Mouse (Mus musculus) urinary bladder, postnatal 36 days (tissue): ENCODE measurements around the gene B230118H07Rik.

Experiments
- DNase-seq, 2 experiments: peaks; one replicate each; pipeline ENCODE4 v3.0.0; 2022; ENCODE audit warnings: low spot score in 2 of 2, mixed read lengths in 1 of 2

The B230118H07Rik gene

DNA sequence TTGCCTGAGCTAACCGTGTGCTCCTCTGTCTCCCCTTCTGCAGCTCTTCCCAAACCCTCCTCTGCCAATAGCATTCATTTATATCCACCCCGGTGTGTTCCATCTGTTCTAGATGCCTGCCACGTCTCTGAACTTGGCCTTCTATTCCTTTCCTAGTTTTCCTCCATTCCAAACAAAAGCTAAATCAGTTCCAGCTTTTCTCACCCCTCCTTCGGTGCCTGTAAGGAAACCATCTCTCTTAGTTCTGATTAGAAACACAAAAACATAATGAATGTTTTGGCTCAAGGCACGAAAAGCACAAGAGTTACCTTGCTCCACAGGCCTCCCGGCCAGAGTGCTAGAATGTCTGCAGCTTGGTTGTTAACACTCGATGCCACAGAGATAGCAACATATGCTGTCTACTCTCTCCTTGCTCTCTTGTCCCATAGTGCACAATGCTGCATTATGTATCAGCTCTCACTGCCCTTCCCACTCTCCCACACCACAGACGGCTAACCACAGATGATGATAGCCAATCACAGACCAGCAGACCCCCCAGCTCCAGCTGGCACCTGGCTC lies at the start of gene B230118H07Rik, which contains the start of gene Rag1:
TSS of gene B230118H07Rik (minus strand) at position 419 of the 558 bp plus-strand sequence.
TSS of gene Rag1 (minus strand) at position 388 of the 558 bp plus-strand sequence.
- DNase-seq = no peak

DNA sequence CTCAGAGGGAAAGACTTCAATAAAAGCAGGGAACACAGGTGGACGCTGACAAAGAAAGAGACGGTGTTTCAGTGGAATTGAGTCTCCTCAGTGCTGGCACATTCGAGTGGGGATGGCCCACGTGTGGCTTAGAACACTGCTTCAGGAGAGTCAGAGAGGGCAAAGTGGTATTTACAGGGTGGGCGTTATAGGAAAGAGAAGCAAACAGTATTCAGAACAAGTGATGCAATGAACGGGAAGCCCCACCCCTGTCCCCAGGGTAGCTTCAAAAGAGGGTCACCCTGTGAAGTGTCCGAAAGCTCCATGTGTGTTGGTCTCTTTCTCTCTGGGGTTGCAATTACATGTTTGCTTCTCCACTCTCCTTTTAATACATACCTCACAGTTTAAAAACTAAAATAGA lies 46.3 kb upstream of the B230118H07Rik start:
- DNase-seq = no peak

GRCm38 (mm10) chr2:101693577-101694215 lies 44.4 kb upstream of the B230118H07Rik start:
- DNase-seq = no peak

- no peak for DNase-seq
These were observed 43.7 kb upstream of the B230118H07Rik start for GRCm38 (mm10) chr2:101693043-101693442.

GRCm38 (mm10) chr2:101690252-101690827 lies 41.0 kb upstream of the B230118H07Rik start:
- DNase-seq = no peak

DNA sequence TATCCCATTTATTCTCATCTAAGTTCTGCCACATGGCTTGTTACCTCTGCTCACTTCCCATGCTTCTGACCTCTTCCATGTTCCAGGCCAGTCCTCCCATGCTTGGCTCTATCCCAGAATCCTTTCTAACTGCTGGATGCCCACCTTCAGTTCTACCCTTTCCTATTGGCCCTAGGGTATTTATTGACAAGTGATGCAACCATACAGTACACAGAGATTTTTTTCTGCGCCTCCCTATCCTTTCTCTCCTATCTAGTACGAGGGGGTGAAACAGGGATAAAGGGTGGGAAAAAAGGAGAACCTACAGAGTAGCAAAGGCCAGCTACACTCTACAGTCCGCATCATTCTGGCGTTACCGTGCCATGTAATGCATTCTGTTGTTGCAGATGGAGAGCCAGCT lies 38.7 kb upstream of the B230118H07Rik start:
- DNase-seq = no peak

GRCm38 (mm10) chr2:101684421-101684820 lies 35.1 kb upstream of the B230118H07Rik start:
- DNase-seq = peak in 1 of 2 experiments; percentile 20

- no peak for DNase-seq
These were observed 29.9 kb upstream of the B230118H07Rik start for GRCm38 (mm10) chr2:101679164-101679784.

DNA sequence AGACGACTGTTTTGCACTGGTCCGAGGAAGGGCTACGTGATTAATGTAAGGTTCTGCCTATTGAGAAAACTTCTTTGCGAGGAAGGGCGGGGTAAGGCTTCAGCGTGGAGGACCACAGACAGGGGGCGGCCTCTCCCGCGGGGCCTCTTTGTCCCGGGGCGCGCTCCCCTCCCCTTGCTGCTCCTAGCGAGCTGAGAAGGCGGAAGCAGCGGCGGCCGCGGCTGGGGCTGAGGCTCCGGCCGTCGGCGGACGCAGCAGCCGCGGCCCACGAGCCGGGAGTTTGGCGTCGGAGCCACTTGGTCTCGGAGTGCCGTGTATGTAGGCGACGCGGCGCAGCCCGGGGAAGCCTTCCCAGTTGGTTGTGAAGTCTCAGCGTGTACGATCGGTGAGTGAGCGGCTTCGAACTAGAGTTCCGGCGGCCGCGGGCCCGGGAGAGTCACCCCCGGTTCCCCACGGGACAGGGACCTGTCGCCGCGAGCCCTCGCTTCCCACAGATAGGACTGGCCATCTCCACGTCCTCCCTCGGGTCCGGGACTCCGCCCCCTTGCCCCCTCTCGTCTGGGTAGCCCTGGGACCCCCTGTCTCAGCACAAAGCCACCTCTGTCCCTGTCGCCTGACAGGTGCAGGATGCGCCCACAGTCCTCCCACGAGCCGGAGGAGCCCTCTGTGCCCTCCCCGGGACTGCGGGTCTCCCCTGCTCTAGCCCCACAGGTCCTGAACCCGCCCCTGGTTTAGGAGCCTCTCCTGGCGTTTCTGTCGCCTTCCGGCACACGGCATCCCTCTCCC lies 29.1 kb upstream of the B230118H07Rik start, which contains the start of gene Traf6:
TSS of gene Traf6 (plus strand) at position 194 of the 786 bp plus-strand sequence.
- peak; percentile 77 to 89 for DNase-seq

GRCm38 (mm10) chr2:101673547-101673946 lies 24.2 kb upstream of the B230118H07Rik start:
- DNase-seq = no peak

DNA sequence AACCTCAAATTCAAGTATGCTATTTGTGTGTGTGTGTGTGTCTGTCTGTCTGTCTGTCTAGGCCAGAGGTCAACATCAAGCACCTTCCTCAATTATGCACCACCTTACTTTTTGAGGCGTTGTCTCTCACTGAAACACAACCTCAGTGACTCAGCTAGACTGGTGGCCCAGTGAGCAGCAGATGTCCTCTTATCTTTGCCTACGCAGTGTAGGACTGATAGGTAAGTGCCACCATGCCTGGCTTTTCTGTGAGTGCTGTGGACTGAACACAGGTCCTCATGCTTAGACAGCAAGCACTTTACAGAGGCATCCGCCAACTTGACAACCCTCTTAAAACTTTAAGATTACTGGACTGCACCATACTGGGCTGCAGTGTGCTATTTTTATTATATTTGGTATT lies 19.4 kb upstream of the B230118H07Rik start:
- DNase-seq = no peak

- DNase-seq = no peak
These were observed 16.4 kb upstream of the B230118H07Rik start for GRCm38 (mm10) chr2:101665703-101666092.

GRCm38 (mm10) chr2:101665058-101665702 lies 15.8 kb upstream of the B230118H07Rik start:
- DNase-seq = peak; percentile 41 to 64

GRCm38 (mm10) chr2:101660536-101660935 lies 11.2 kb upstream of the B230118H07Rik start:
- DNase-seq = no peak

DNA sequence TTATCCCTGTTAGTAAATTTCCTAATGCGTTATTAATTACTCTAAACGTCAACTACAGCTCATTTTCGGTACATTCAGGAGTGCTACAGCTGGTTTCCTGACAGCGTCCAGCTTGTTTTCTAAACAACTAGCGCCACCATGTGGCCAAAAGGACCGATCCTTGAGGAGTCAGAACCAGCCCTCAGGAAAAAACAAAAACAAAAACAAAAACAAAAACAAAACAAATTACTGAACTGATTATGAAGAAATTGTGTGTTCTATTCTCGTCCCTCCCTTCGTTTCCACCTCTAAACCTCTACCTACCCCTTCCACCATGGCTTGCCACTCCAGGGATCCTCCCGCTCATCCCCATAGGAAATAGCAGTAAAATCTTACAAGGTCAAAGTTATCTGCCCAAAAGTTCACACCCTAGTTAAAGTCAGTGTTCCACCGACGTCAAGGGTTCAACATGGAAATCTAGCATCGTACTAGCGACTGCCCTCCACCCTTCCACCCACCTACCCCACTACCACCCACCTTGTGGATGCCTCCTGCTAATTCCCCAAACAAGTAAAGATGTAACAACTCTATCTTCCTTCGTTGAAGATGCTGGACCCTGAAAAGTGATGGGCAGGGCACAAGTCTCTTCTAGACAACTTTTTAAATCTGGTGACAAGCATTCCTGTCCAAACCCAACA lies 3.7 kb upstream of the B230118H07Rik start:
- peak; percentile 48 to 56 for DNase-seq

- DNase-seq = no peak
These were observed 3.0 kb upstream of the B230118H07Rik start for GRCm38 (mm10) chr2:101652204-101652920.

- DNase-seq = no peak
These were observed 1.1 kb upstream of the B230118H07Rik start for GRCm38 (mm10) chr2:101650446-101650845.

GRCm38 (mm10) chr2:101648361-101648760 lies 971 bp downstream of the B230118H07Rik start:
- no peak for DNase-seq

- DNase-seq = no peak
These were observed 3.5 kb downstream of the B230118H07Rik start for GRCm38 (mm10) chr2:101645841-101646240.

- DNase-seq = no peak
These were observed 9.4 kb downstream of the B230118H07Rik start for GRCm38 (mm10) chr2:101639840-101640350.
